Mouse (Mus musculus) spleen, adult 2 months (tissue): ENCODE measurements around the gene Mdga1.

Experiments
- CTCF ChIP-seq: fragments of 200-500 bp; IDR thresholded peaks from 2 replicates; pipeline ENCODE4 v1.5.1; 2011; ENCODE audit warnings: mild to moderate bottlenecking, inconsistent platforms; ENCODE audit not compliant: insufficient read depth, insufficient read length, insufficient replicate concordance; ENCODE audit errors: extremely low read depth
- POLR2A ChIP-seq: fragments of 200-500 bp; IDR thresholded peaks from 2 replicates; pipeline ENCODE4 v1.6.1; 2011; ENCODE audit warnings: low read depth, low read length, inconsistent platforms

DNA sequence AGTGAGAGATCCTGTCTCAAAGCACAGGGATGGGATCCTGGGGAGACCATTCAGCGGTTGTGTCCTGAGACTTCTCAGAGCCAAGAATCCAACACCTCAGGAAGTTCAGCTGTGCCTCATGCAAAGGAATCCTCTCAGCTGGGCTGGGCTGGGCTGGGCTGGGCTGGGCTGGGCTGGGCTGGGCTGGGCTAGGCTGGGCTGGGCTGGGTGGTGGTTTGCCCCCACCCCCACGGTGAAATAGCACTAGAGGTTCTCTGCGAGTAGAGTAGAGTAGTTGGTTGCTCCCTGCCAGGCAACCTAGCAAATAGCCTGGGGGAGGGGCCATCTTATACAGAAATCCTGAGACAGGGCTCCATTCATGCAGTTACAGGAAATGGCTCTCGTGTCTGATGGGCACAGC is 156.6 kb downstream of the Mdga1 start:
- no peak for TF ChIP-seq CTCF
- no peak for TF ChIP-seq POLR2A
